Comparison of ENCODE assay signal across 20 mouse cellular contexts in the genomic region with DNA sequence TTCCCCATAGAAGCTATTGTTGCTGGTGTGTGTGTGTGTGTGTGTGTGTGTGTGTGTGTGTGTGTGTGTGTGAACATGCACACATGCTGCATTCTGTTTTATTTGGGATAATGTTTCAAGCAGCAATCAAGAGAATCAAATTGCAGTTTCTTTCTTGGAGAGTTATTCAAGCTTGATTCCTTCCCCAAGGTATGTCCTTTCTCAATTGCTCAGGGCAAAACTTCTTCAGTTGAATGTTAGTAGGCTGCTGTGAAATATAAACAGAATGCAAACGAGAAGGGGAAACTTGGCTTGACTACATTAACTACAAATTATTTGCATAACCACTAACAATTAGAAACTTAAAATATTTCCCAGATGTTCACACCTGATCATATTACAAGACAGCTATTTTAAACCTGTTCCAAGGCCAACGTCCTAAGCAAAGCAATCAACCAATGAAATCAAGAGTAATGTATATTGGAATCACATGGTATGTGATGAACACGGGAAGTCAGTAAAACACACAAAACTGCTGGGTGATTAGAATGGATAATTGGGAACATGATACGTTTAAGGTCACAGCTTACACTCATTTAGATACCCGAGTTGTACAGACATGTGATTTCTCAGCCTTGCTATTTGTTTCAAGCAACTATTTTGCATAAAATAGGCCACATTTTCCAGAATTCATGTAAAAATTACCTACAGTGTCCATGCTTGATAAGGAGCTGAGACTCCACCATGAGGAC.
"Had no signal": no experiment of that assay in that cellular context is flagged by ENCODE, and none has a peak within 500 bp of the region (broad histone marks: within the 10 kb centered on the region; RNA-seq: fewer than 3 reads in every experiment).

No protein-coding gene starts in this region.

- H3K4me2 ChIP-seq: lung, embryonic 15.5 days; midbrain, embryonic 12.5 days; neural tube, embryonic 13.5 days; neural tube, embryonic 15.5 days; stomach, embryonic 15.5 days had no signal

- ATAC-seq: liver, postnatal 0 days; midbrain, embryonic 16.5 days had no signal

- H3K27ac ChIP-seq: lung, embryonic 15.5 days; midbrain, embryonic 10.5 days; midbrain, embryonic 12.5 days; neural tube, embryonic 13.5 days; neural tube, embryonic 15.5 days; stomach, embryonic 15.5 days; stomach, postnatal 0 days had no signal

- H3K36me3 ChIP-seq: lung, embryonic 15.5 days; midbrain, embryonic 10.5 days; midbrain, embryonic 12.5 days; neural tube, embryonic 13.5 days; neural tube, embryonic 15.5 days; stomach, embryonic 15.5 days had no signal

- H3K4me1 ChIP-seq: lung, embryonic 15.5 days; midbrain, embryonic 12.5 days; stomach, embryonic 15.5 days had no signal

- H3K9ac ChIP-seq: liver, postnatal 0 days; lung, embryonic 15.5 days; midbrain, embryonic 12.5 days; neural tube, embryonic 13.5 days; neural tube, embryonic 15.5 days; stomach, embryonic 15.5 days had no signal

- DNase-seq: liver, postnatal 0 days; lung, adult 2 months; lung, postnatal 10 days; midbrain, embryonic 14.5 days; retina, postnatal 1 day; right cerebral cortex, adult 18-20 months; right cerebral cortex, postnatal 25 days; right cerebral cortex, postnatal 4 days; spleen, adult 18-20 months; thymus, adult 2 months; thymus, postnatal 25 days had no signal

- H3K4me3 ChIP-seq: lung, embryonic 15.5 days; midbrain, embryonic 10.5 days; midbrain, embryonic 12.5 days; myocyte; neural tube, embryonic 13.5 days; neural tube, embryonic 15.5 days; stomach, embryonic 15.5 days had no signal

- H3K27me3 ChIP-seq: lung, embryonic 15.5 days; midbrain, embryonic 12.5 days; neural tube, embryonic 13.5 days; neural tube, embryonic 15.5 days; stomach, embryonic 15.5 days had no signal

- H3K9me3 ChIP-seq: lung, embryonic 15.5 days; midbrain, embryonic 10.5 days; midbrain, embryonic 12.5 days; neural tube, embryonic 13.5 days; neural tube, embryonic 15.5 days; stomach, embryonic 15.5 days had no signal
